Mouse (Mus musculus) embryo, embryonic 9.5 days (tissue): ENCODE data around the gene Plekho1.
A peak's percentile ranks its signal among the peaks of the same experiment; 100 is the strongest.

Experiments used
- DNase-seq: peaks from one replicate; pipeline ENCODE4 v3.0.0-alpha.2; 2017; ENCODE audit errors: extremely low spot score

Gene Plekho1

DNA sequence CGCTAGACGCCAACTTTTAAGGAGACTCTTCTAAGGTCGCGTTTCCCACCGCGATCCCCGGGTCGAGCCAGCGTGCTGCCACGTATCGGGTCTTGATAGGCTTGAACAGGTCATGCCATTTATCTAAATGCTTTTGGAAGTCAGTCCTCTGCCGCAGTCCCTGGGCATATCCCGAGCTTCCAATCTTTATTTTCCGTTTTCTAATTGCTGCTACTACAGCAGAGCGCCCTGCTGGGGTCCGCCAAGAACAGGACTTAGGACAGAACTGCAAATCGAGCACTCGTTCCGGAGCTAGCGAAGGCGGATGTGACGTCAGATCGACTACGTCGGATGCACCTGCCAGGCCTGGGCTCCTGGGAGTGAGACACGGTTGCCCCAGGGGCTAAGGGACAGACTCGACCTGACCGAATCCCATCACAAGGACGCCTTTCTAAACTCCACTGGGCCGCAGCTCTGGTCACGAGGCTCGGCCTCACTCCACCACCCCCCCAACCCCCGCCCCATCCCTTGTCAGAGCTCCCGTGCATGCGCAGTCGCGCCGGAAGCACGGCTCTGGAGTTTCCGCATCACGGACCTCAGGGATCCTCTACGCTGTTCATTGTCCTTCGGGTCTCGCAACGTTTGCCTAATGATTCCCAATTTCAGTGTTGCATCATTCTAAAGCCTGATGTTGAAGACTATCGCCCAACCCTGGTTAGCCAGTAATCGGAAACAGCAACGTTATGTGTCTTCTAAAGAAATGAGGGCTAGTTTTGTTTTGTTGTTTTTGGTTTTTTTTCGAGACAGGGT is 44.8 kb downstream of the Plekho1 start:
- peak; percentile 93 for DNase-seq

DNA sequence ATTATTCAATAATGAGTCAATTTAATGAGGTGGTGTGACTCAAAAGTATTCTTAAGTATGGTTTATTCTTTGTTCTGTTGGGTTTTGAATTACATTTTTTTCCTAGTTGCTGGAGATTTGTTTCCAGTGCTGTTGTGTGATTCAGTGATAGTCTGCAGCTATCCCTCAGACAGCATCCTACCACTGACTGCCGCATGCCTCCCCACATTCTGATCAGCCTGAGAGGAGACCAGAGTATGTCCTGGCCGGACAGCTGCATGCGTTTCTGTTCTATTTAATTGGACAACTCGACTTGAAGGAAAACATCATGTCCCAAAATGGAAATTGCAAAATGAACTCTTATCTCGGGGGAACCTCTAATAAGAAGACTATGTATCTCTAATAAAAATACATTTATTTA is 47.5 kb downstream of the Plekho1 start:
- DNase-seq, result no peak

DNA sequence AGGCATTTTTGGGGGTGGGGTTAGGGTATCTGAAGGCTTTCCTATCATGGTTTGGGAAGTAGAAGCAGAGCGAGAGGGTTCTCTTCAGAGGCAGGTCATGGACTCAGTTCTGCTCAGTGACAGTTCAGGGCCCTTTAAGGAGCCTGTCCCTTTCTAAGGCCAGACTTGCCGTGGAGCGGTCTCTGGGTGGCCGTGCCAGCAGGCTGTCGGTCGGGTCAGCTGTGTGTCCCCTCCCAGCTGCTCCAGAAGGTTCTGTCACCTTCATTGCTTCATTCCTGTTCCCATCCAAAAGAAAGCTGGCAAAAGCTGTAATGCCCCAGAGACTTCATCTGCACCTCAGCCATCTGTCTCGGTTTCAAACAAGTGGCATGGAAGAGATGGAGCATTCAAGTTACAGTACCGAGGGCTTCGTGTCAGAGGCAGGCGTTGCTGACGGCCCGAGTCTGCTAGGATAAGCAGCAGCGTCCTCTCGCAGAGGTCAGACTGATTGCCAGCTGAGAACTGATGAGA is 50.0 kb downstream of the Plekho1 start:
- no peak for DNase-seq

DNA sequence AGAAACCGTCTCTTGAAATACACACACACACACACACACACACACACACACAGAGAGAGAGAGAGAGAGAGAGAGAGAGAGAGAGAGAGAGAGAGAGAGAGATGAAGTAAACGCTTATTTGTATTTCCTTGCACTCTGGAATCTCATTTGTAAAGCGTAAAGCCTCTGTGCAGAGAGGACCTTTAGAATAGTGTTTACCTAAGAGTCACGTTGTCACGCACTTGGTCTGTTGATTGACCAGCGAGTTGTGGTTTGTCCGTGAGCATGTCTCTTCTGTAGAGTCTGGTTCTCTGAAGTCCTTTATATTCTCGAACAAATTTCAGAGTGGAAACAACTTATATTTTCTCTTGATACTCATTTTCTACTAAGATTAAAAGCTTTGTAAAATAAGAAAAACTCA is 51.1 kb downstream of the Plekho1 start:
- no peak for DNase-seq

DNA sequence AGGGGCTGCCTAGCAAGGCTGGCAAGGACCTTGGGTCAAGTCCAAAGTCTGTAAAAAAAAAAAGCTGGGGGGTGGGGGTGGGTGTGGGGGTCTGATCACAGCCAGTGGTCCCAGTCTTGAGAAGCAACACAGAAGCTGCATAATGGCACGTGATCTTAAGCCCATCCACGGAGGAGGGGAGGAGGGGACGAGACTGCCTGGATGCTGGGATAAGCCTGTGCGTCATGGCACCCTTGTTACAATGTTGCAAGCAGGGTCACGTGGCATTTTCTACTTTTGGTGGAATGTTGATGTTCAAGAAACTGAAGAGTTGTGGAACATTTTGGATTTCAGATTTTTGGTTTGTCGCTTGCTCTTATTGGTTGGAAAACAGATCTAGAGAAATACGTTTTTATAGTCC is 52.6 kb downstream of the Plekho1 start:
- DNase-seq, result no peak

DNA sequence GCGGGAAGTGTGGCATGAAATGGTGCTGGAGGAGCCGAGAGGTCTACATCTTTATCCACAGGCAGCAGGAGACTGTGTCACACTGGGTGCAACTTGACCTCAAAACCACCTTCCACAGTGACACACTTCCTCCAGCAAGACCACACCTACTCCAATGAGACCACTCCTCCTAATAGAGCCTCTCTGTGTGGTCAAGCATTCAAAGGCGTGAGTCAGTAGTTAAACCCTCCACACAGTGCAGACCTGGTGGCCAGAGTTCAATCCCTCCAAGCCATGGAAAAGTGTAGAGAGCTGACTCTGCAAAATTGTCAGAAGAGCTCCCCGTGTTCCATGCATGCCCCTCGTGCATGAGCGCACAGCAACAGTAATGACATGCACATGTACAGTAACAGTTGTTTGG is 53.1 kb downstream of the Plekho1 start:
- DNase-seq, result no peak

DNA sequence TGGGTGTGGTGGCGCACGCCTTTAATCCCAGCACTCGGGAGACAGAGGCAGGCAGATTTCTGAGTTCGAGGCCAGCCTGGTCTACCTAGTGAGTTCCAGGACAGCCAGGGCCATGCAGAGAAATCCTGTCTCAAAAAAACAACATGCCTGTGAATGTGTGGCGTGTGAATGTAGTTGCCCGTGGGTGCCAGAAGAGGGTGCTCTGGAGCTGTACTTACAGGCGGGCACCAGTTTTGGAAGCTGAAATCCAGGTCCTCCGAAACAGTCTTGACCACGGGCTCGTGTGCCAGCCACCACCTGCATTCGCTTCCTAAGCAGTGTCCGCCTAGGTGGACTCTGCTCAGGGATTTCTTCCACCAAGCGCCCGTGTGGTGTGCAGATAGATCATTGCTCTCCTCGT is 57.0 kb downstream of the Plekho1 start:
- peak; percentile 25 for DNase-seq
